Mouse (Mus musculus) G1E (cell line): ENCODE data around the gene Reg3b.

ENCODE experiments used
- CTCF ChIP-seq: IDR thresholded peaks from 2 replicates; pipeline ENCODE4 v1.5.1; 2012; ENCODE audit warnings: low read depth, low read length, inconsistent platforms, mixed read lengths
- TAL1 ChIP-seq: conservative IDR thresholded peaks from 2 replicates; pipeline ENCODE4 v1.6.1; 2012; ENCODE audit warnings: low read depth, low read length, inconsistent platforms, mixed read lengths

DNA sequence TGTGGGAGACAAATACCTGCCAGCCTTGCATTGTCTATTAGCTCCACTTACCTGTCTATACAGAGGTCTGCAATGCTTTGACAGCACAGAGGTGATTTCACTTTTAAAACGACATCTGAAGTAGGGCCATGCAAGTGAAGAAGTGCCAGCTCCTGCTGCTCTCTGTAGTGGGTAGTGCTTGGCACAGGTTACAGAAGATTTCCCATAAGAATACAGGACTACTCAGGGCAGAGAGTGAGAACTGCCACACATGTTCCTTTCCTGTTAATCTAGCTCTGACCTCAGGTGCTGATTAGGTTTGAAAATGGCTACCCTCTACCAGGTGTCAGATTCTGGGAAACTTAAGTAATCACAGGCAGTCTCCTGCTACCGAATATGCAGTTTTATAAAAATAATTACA is 8.3 kb downstream of the Reg3b start, which contains the start of gene Reg3d:
- no peak for TF ChIP-seq CTCF
- no peak for TF ChIP-seq TAL1
